Mouse (Mus musculus) CH12.LX (cell line): ENCODE results near the gene Bank1. TPM values are rescaled to one million over a fixed set of nuclear protein-coding genes. Genes with fewer than 3 reads are reported as not detected.

Experiments
- DNase-seq: peaks from one replicate; pipeline ENCODE4 v3.0.0-alpha.2; 2013; ENCODE audit errors: extremely low read depth
- H3K27ac ChIP-seq: 2 replicates; pipeline ENCODE4 v1.5.1; 2012; ENCODE audit warnings: low read depth, mild to moderate bottlenecking, control low read depth, moderate library complexity; ENCODE audit not compliant: insufficient read depth
- H3K27me3 ChIP-seq: replicated peaks from 2 replicates; pipeline ENCODE3; 2012; ENCODE audit warnings: inconsistent platforms
- H3K36me3 ChIP-seq, 2 experiments: replicated peaks in 1 of 2; 2 replicates each; pipeline versions ENCODE3 to v1.6.1; 2012; ENCODE audit warnings: inconsistent platforms in 1 of 2, low read length in 1 of 2, mild to moderate bottlenecking in 1 of 2, mixed read lengths in 1 of 2, moderate library complexity in 1 of 2; ENCODE audit not compliant: control insufficient read depth in 1 of 2, insufficient read depth in 1 of 2
- H3K4me1 ChIP-seq, 2 experiments: 2 replicates each; pipeline ENCODE4 v1.6.1; 2012; ENCODE audit warnings: inconsistent platforms in 1 of 2, moderate library complexity in 1 of 2; ENCODE audit not compliant: insufficient read depth in 2 of 2, control insufficient read depth in 1 of 2
- H3K4me2 ChIP-seq: 2 replicates; pipeline ENCODE4 v1.6.1; 2012; ENCODE audit warnings: low read depth, mild to moderate bottlenecking, control low read depth; ENCODE audit not compliant: poor library complexity, insufficient read depth, severe bottlenecking
- H3K4me3 ChIP-seq, 3 experiments: fragments of 150-350 bp in 1 of 3; sonication (generic) in 1 of 3; replicated peaks in 1 of 3; 2 replicates each; pipeline versions ENCODE3 to v1.5.1; 2011 to 2012; ENCODE audit warnings: low read depth in 2 of 3, low read length in 2 of 3, mild to moderate bottlenecking in 2 of 3, moderate library complexity in 2 of 3, control low read depth in 1 of 3, improper control_type of control experiment in 1 of 3, inconsistent platforms in 1 of 3, mixed read lengths in 1 of 3; ENCODE audit not compliant: poor library complexity in 1 of 3
- H3K79me2 ChIP-seq: replicated peaks from 2 replicates; pipeline ENCODE4 v1.6.1; 2012; ENCODE audit warnings: mild to moderate bottlenecking, moderate library complexity; ENCODE audit not compliant: control insufficient read depth, poor library complexity, insufficient read depth, severe bottlenecking; ENCODE audit errors: extremely low read depth
- H3K9ac ChIP-seq: 2 replicates; pipeline ENCODE4 v1.6.1; 2012; ENCODE audit warnings: low read depth, mild to moderate bottlenecking, control low read depth, moderate library complexity; ENCODE audit not compliant: insufficient read depth
- H3K9me3 ChIP-seq: replicated peaks from 2 replicates; pipeline ENCODE3; 2012; ENCODE audit warnings: low read length, inconsistent platforms, mixed read lengths
- BHLHE40 ChIP-seq: IDR thresholded peaks from 2 replicates; pipeline ENCODE4 v1.6.1; 2011; ENCODE audit warnings: mild to moderate bottlenecking, low read depth, low read length, improper control_type of control experiment
- CHD1 ChIP-seq: IDR thresholded peaks from 2 replicates; pipeline ENCODE4 v1.6.1; 2012; ENCODE audit warnings: low read depth, low read length, improper control_type of control experiment, inconsistent platforms
- E2F4 ChIP-seq: IDR thresholded peaks from 2 replicates; pipeline ENCODE4 v1.6.1; 2011; ENCODE audit warnings: low read depth, low read length, improper control_type of control experiment; ENCODE audit not compliant: insufficient replicate concordance
- ELF1 ChIP-seq: IDR thresholded peaks from 2 replicates; pipeline ENCODE4 v1.6.1; 2014; ENCODE audit warnings: low read depth, mild to moderate bottlenecking, inconsistent platforms, low read length, improper control_type of control experiment
- EP300 ChIP-seq: IDR thresholded peaks from 2 replicates; pipeline ENCODE4 v1.6.1; 2011; ENCODE audit warnings: low read length, improper control_type of control experiment
- HCFC1 ChIP-seq: IDR thresholded peaks from 2 replicates; pipeline ENCODE4 v1.6.1; 2012; ENCODE audit warnings: low read depth, mild to moderate bottlenecking, inconsistent platforms, low read length, improper control_type of control experiment
- IRF4 ChIP-seq: IDR thresholded peaks from 2 replicates; pipeline ENCODE4 v1.6.1; 2014; ENCODE audit warnings: low read depth, mild to moderate bottlenecking, inconsistent platforms, low read length, improper control_type of control experiment
- JUND ChIP-seq: conservative IDR thresholded peaks from 2 replicates; pipeline ENCODE4 v1.6.1; 2011; ENCODE audit warnings: low read depth, low read length, improper control_type of control experiment
- MAZ ChIP-seq: IDR thresholded peaks from 2 replicates; pipeline ENCODE4 v1.6.1; 2012; ENCODE audit warnings: low read depth, mild to moderate bottlenecking, inconsistent platforms, low read length, improper control_type of control experiment, moderate library complexity
- NELFE ChIP-seq: IDR thresholded peaks from 2 replicates; pipeline ENCODE4 v1.6.1; 2011; ENCODE audit warnings: low read depth, low read length, improper control_type of control experiment
- PAX5 ChIP-seq: IDR thresholded peaks from 2 replicates; pipeline ENCODE4 v1.6.1; 2012; ENCODE audit warnings: low read length, inconsistent platforms, mixed read lengths
- POLR2A ChIP-seq: IDR thresholded peaks from 2 replicates; pipeline ENCODE4 v1.6.1; 2011; ENCODE audit warnings: low read depth, mild to moderate bottlenecking, improper control_type of control experiment, low read length
- SMC3 ChIP-seq: IDR thresholded peaks from 2 replicates; pipeline ENCODE4 v1.6.1; 2011; ENCODE audit warnings: low read depth, low read length, improper control_type of control experiment
- TBP ChIP-seq: conservative IDR thresholded peaks from 2 replicates; pipeline ENCODE4 v1.6.1; 2011; ENCODE audit warnings: low read depth, low read length, improper control_type of control experiment
- TCF12 ChIP-seq: IDR thresholded peaks from 2 replicates; pipeline ENCODE4 v1.6.1; 2014; ENCODE audit warnings: low read depth, mild to moderate bottlenecking, inconsistent platforms, low read length, improper control_type of control experiment
- USF1 ChIP-seq: IDR thresholded peaks from 2 replicates; pipeline ENCODE4 v1.6.1; 2014; ENCODE audit warnings: low read depth, mild to moderate bottlenecking, inconsistent platforms, low read length, improper control_type of control experiment
- ZC3H11A ChIP-seq: IDR thresholded peaks from 2 replicates; pipeline ENCODE4 v1.6.1; 2012; ENCODE audit warnings: low read depth, mild to moderate bottlenecking, inconsistent platforms, low read length, improper control_type of control experiment
- ZKSCAN1 ChIP-seq: IDR thresholded peaks from 2 replicates; pipeline ENCODE4 v1.6.1; 2012; ENCODE audit warnings: low read depth, inconsistent platforms, low read length, improper control_type of control experiment, borderline replicate concordance
- dilution Hi-C: fragments of 300-500 bp; cut with MboI; formaldehyde crosslinking; loops from 2 replicates; pipeline ENCODE4 v1.14.3; 2020; ENCODE audit warnings: low sequenced_read_pairs; ENCODE audit not compliant: extremely low pct_unique_long_range_greater_than_20kb, extremely low pct_ligation_motif_present
- in situ Hi-C: fragments of 300-500 bp; cut with MboI; formaldehyde crosslinking; loops from 3 replicates; pipeline ENCODE4 v1.14.3; 2019; ENCODE audit warnings: low sequenced_read_pairs, low pct_ligation_motif_present, low pct_unique_long_range_greater_than_20kb, mixed read lengths
- polyA plus RNA-seq: library from polyadenylated mRNA; unstranded; fragments of >175 nt; gene quantifications from 2 replicates; pipeline ENCODE4 v1.2.1, GENCODE M21; 2012; ENCODE audit warnings: low read depth; ENCODE audit not compliant: insufficient read length
- total RNA-seq, 2 experiments: library from RNA; depleted of rRNA; stranded (reverse); fragments of 300-350 nt in 1 of 2; fragments of >200 nt in 1 of 2; gene quantifications; 2 replicates each; pipeline ENCODE4 v1.2.3; 2012 to 2014

Gene Bank1
- total and polyA plus RNA-seq, 3 experiments: 13.1 to 36.2 (median 27.3) TPM

DNA sequence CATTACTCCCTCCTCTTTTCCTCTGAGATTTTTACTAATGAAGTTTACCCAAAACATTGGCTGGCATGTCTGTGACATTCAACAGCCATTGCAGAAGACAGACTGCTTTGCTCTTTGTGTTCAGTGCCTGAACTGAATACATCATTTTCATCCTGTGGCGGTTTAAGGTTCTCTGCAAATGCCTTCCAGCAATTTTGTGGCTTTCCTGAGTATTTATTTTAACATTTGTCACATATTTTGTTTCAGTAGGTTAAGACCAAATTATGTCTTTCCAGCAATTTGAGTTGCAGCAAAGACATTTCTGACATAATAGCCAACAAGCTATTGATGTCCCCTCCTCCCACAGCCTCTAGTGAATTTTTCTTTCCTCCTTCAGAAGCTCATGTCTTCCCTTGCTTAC, 170.3 kb downstream of the Bank1 start:
- Histone ChIP-seq H3K9ac (no peak overlapping the region), H3K27ac (no peak overlapping the region), H3K36me3 (peaks cover 0 to 4% of the 10 kb centered on the region in 2 experiments), H3K4me3 (no peak overlapping the region), H3K27me3 (no peaks in the 10 kb centered on the region), H3K4me2 (no peak overlapping the region), H3K9me3 (no peaks in the 10 kb centered on the region), H3K79me2 (no peaks in the 10 kb centered on the region), H3K4me1 (no peaks in the 10 kb centered on the region)
- dilution Hi-C loops (no loop called here), in situ Hi-C loops (no loop called here)
- DNase-seq: no peak
- TF ChIP-seq NELFE (no peak), ELF1 (no peak)

DNA sequence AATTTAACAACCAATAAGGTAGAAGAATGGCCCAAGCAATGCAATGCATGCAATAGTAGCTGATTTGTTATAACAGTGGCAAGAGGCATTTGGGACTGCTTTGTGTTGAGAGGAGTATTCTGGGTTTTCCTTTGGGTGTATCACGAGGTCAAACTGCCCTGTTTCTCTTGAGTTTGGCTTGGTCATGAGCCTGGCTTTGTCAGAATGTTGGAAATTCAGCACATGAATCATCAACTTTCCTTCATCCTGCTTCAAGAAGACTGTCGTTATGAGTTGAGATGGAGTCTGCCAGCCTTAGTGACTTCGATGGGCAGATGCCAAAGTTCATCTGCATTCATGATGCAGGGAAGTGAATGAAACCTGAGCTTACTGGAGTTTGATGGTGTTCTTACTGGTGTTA, 175.0 kb downstream of the Bank1 start:
- H3K27ac ChIP-seq: no peak overlapping the region
- no peaks in the 10 kb centered on the region for H3K79me2 ChIP-seq
- no peaks in the 10 kb centered on the region for H3K4me1 ChIP-seq
- DNase-seq: no peak
- in situ Hi-C loops: no loop called here
- H3K9ac ChIP-seq: no peak overlapping the region
- no peak overlapping the region for H3K4me2 ChIP-seq
- dilution Hi-C loops: no loop called here
- H3K4me3 ChIP-seq: no peak overlapping the region
- H3K27me3 ChIP-seq: no peaks in the 10 kb centered on the region
- H3K36me3 ChIP-seq: no peaks in the 10 kb centered on the region
- TF ChIP-seq POLR2A: no peak
- no peak for TF ChIP-seq SMC3
- TF ChIP-seq TBP: no peak
- TF ChIP-seq JUND: no peak
- TF ChIP-seq ELF1: no peak
- TF ChIP-seq TCF12: no peak
- TF ChIP-seq PAX5: no peak
- TF ChIP-seq BHLHE40: no peak
- TF ChIP-seq ZKSCAN1: no peak
- TF ChIP-seq ZC3H11A: no peak
- TF ChIP-seq HCFC1: no peak
- no peaks in the 10 kb centered on the region for H3K9me3 ChIP-seq

DNA sequence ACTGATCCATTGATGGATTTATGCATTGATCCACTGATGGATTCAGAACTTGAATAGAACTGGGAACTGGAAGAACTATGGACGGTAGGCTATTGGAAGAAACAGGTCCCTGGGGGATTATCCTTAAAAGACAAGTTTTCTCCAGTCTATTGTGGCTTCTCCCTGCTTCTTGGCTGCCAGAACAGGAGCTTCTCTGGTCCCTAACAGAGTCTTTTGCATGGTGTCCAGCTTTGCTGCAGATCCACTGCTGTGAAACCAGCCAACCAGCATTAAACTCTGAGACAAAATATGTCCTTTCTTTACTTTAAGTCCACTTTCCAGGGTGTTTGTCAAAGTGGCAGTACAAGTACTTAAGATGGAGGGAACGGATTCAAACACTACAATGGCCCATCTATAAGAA, 178.7 kb downstream of the Bank1 start:
- Histone ChIP-seq H3K27me3 (no peaks in the 10 kb centered on the region), H3K9ac (no peak overlapping the region), H3K36me3 (no peaks in the 10 kb centered on the region), H3K4me2 (no peak overlapping the region), H3K4me1 (no peaks in the 10 kb centered on the region), H3K4me3 (no peak overlapping the region), H3K9me3 (no peaks in the 10 kb centered on the region), H3K79me2 (no peaks in the 10 kb centered on the region), H3K27ac (no peak overlapping the region)
- TF ChIP-seq TCF12: no peak
- no peak for TF ChIP-seq CHD1
- no peak for TF ChIP-seq E2F4
- TF ChIP-seq ZC3H11A: no peak
- no peak for TF ChIP-seq MAZ
- no peak for TF ChIP-seq EP300
- no peak for TF ChIP-seq ELF1
- TF ChIP-seq IRF4: no peak
- no peak for TF ChIP-seq USF1
- dilution Hi-C loops: no loop called here
- in situ Hi-C loops: no loop called here
- DNase-seq: no peak
